Mouse (Mus musculus): ENCODE results near the gene Tnks2.

- TF ChIP-seq MXI1 (IDR thresholded peaks at IDR 0.05; ENCODE audit: low read depth, low read length) (no peak), MYC (IDR thresholded peaks at IDR 0.05; ENCODE audit: low read depth, low read length) (no peak), ZC3H11A (IDR thresholded peaks at IDR 0.05; ENCODE audit: low read depth, low read length) (no peak), NELFE (IDR thresholded peaks at IDR 0.05; ENCODE audit: low read depth, low read length) (no peak), GABPA (IDR thresholded peaks at IDR 0.05; ENCODE audit: insufficient replicate concordance, low read depth, low read length) (no peak), POLR2A (IDR thresholded peaks at IDR 0.05; ENCODE audit: low read depth, low read length) (no peak), MAX (IDR thresholded peaks at IDR 0.05; ENCODE audit: low read length) (no peak), ETS1 (conservative IDR thresholded peaks at IDR 0.05; ENCODE audit: low read depth, low read length) (no peak), ELF1 (IDR thresholded peaks at IDR 0.05; ENCODE audit: low read depth, low read length) (no peak), ZKSCAN1 (IDR thresholded peaks at IDR 0.05; ENCODE audit: borderline replicate concordance, low read depth, low read length) (no peak), USF1 (IDR thresholded peaks at IDR 0.05; ENCODE audit: low read depth, low read length) (no peak), PAX5 (IDR thresholded peaks at IDR 0.05; ENCODE audit: low read length) (no peak)
Measured at GRCm38 (mm10) chr19:36818141-36818885, 15.7 kb upstream of the Tnks2 start.
